Mouse (Mus musculus): ENCODE measurements at regions not wholly inside any gene's neighbourhood (a gene's known extent, or its start where the extent isn't known, plus 50 kb on each side); places are given as distances from the start of the nearest gene placed in this dataset.

DNA sequence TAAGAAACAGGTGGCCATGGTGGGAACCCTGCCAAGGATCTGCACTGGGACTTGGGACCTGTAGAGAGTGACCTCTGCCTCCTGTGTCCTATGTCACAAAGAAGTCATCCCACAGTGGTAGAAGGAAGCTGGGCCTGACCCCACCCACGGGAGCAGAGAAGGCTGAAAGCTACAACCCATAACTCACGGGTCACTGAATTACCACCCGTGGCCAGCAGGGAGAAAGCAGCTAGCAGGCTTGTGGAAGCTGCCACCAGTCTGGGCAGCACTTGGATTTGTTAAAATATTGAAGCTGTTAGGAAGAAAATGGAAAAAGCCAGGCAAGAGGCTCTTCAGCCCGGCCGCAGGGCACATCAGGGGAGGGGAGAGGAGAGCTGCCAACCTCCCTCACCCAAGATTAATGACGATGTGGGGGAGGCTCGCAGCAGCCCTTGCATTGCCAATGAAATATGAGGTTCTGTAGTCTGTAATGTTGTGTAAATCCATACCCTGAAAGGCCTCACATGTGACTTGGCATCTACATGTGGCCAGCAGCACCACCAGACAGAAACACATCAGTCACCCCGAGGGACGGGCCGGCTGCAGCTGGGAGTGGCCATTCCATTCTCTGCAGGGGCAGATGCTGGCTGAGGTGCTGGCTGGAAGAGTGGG lies 94.5 kb downstream of the Olfm1 start:
- peaks cover 3% of the 10 kb centered on the region; the same call in 1 of the 2 replicates for H3K27me3 ChIP-seq
- H3K4me3 ChIP-seq = no peak overlapping the region
- H3K4me2 ChIP-seq (replicated peaks) = no peak overlapping the region
- no peak overlapping the region for H3K9ac ChIP-seq (replicated peaks)
- no peak overlapping the region for H3K27ac ChIP-seq (replicated peaks)
- H3K36me3 ChIP-seq = no peaks in the 10 kb centered on the region
- no peaks in the 10 kb centered on the region for H3K9me3 ChIP-seq
- no peak for ATAC-seq (replicated peaks)
- 65% methylated on average over 10 of the region's 10 CpGs for WGBS
- H3K4me1 ChIP-seq = 0 out of 2 replicates have a peak, but pooled peaks cover 8% of the 10 kb centered on the region

DNA sequence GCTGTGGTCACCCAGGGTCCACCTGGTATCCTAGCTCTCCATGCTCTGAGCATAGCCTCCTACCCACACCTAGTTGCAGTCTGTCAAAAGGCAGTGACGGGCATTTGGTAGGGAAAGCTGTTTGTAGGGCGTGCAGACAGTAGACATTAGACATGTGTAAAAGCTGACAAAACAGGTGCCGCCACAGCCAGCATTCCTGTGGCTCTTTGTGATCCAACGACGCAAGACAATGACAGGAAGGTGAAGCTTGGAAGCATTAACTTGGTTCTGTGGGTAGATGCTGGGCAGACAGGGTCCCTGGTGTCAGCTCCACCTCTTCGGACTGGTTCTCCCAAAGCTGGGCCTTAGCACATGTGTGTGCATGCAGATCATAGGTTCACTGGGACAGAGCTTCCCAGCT lies 96.5 kb downstream of the Olfm1 start:
- Histone ChIP-seq H3K27me3 (peaks cover 6% of the 10 kb centered on the region; the same call in 1 of the 2 replicates), H3K27ac (replicated peaks) (no peak overlapping the region), H3K4me1 (0 out of 2 replicates have a peak, but pooled peaks cover 8% of the 10 kb centered on the region), H3K9ac (replicated peaks) (no peak overlapping the region), H3K36me3 (no peaks in the 10 kb centered on the region), H3K4me2 (replicated peaks) (no peak overlapping the region), H3K9me3 (no peaks in the 10 kb centered on the region), H3K4me3 (no peak overlapping the region)
- WGBS = 86% methylated on average over 6 of the region's 6 CpGs
- no peak for ATAC-seq (replicated peaks)

DNA sequence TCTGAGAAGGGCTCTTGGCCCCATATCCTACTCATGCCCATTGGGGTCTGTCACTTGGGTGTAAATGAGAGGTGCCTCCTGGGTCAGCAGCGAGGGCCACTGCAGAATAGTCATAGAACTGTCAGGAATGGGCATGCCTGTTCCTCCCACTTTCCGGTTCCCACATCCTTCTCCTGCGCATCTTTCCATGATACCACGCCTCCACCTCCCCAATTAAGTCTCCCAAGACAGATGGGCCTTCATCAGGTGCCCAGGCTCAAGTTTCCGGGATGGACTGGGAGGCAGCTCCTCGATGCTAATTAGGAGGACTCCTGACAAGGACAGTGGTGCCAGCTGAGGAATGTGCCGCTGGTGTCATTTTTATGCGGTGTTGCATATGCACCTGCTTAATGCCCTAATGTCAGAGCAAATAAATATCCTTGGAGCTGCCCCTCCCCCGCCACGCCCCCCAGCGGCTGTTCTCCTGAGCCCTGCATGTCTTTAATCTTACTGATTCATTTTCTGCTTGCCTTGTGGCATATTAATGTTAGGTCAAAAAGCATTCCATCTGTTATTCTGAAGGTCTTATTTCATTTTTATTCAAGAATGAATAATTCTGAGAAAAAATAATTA lies 97.2 kb downstream of the Olfm1 start:
- no peak for ATAC-seq (replicated peaks)

DNA sequence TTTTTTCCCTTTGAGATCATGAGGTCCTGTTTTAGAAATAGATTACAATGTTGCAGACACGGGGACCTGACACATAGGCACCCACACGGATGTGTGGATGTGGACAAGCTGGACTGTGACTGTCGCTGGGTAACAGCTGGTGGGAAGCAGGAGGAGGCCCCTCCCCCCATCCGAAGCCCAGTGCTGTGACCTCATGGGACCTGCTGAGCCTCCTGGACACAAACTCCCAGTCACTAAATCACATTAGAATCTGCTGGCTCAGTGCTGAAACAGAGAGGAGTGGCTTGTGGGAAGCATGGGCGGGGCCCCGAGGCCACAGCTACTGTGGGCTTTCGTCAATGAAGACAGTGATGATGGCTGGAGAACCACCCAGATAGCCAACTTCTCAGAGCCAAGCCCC lies 101.7 kb downstream of the Olfm1 start:
- Histone ChIP-seq H3K9me3 (no peaks in the 10 kb centered on the region), H3K4me1 (peaks cover 23% of the 10 kb centered on the region), H3K9ac (replicated peaks) (no peak overlapping the region), H3K36me3 (no peaks in the 10 kb centered on the region), H3K27me3 (peaks cover 11% of the 10 kb centered on the region; the same call in 1 of the 2 replicates), H3K27ac (replicated peaks) (no peak overlapping the region), H3K4me2 (replicated peaks) (no peak overlapping the region), H3K4me3 (no peak overlapping the region)
- no peak for ATAC-seq (replicated peaks)
- WGBS = 55% methylated on average over 7 of the region's 7 CpGs

More for the DNA sequence above, 97.2 kb downstream of the Olfm1 start:
- H3K9me3 ChIP-seq = no peaks in the 10 kb centered on the region
- no peak overlapping the region for H3K4me3 ChIP-seq
- no peak overlapping the region for H3K4me2 ChIP-seq (replicated peaks)
- 0 out of 2 replicates have a peak, but pooled peaks cover 8% of the 10 kb centered on the region for H3K4me1 ChIP-seq
- peaks cover 6% of the 10 kb centered on the region; the same call in 1 of the 2 replicates for H3K27me3 ChIP-seq
- WGBS = 65% methylated on average over 11 of the region's 11 CpGs
- H3K27ac ChIP-seq (replicated peaks) = no peak overlapping the region
- H3K36me3 ChIP-seq = no peaks in the 10 kb centered on the region
- H3K9ac ChIP-seq (replicated peaks) = no peak overlapping the region

DNA sequence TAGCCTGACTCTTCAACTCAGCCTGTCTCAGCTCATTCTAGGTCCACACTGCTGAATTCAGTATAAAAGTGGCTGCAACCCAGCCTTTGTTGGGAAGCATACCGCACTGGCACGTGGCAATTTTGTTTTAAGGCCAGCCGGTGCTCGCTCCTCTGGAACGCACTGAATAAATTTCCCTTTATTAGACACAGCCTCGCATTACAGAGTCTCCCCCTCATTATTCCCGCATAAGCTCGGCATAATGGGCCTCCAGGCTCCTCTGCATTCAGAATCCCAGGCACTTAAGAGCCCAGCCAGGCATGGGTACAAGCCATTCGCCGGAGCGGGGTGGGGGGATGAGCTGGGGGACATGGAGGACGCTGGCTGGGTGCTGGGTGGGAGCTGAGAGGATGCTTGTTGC lies 103.4 kb downstream of the Olfm1 start:
- Histone ChIP-seq H3K27ac (replicated peaks) (peak overlapping the region; percentile 85), H3K9ac (replicated peaks) (no peak overlapping the region), H3K4me1 (peaks cover 15% of the 10 kb centered on the region), H3K27me3 (peaks cover 11% of the 10 kb centered on the region; the same call in 1 of the 2 replicates), H3K9me3 (no peaks in the 10 kb centered on the region), H3K4me3 (no peak overlapping the region), H3K4me2 (replicated peaks) (0 out of 2 replicates have a peak overlapping the region, but pooled peaks have one; percentile 26), H3K36me3 (no peaks in the 10 kb centered on the region)
- peak; percentile 93 for ATAC-seq (replicated peaks)
- WGBS = 4% methylated on average over 12 of the region's 12 CpGs

- Histone ChIP-seq H3K4me3 (no peak overlapping the region), H3K4me2 (replicated peaks) (no peak overlapping the region), H3K9me3 (no peaks in the 10 kb centered on the region), H3K27ac (replicated peaks) (no peak overlapping the region), H3K27me3 (peaks cover 5% of the 10 kb centered on the region; the same call in 1 of the 2 replicates), H3K36me3 (no peaks in the 10 kb centered on the region), H3K4me1 (peaks cover 15% of the 10 kb centered on the region), H3K9ac (replicated peaks) (no peak overlapping the region)
- no peak for ATAC-seq (replicated peaks)
- WGBS = 59% methylated on average over 6 of the region's 6 CpGs
Observed at GRCm38 (mm10) chr2:28298738-28299137, 105.9 kb downstream of the Olfm1 start.

DNA sequence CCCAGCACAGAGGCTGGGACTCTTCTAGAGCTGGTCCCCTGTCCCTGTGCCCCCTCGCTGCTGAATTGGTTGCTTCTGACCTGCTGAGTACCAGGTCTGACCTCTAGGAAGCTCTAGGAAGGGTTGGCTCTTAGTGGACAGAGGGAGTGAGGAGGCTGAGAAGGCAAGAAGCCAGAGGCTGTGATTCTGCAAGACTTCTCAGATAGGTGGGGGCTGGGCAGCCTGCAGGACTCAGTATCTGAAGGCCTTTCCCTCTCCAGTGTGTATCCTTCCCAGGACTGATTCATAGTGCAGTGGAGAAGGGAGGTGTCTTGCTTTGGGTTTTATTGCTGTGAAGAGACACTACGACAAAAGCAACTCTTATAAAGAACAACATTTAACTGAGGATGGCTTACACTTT lies 106.6 kb downstream of the Olfm1 start:
- Histone ChIP-seq H3K27me3 (peaks cover 5% of the 10 kb centered on the region; the same call in 1 of the 2 replicates), H3K36me3 (no peaks in the 10 kb centered on the region), H3K4me2 (replicated peaks) (no peak overlapping the region), H3K9ac (replicated peaks) (no peak overlapping the region), H3K27ac (replicated peaks) (no peak overlapping the region), H3K4me3 (no peak overlapping the region), H3K4me1 (peaks cover 15% of the 10 kb centered on the region), H3K9me3 (no peaks in the 10 kb centered on the region)
- WGBS = 88% methylated on average over 2 of the region's 2 CpGs
- ATAC-seq (replicated peaks) = no peak

DNA sequence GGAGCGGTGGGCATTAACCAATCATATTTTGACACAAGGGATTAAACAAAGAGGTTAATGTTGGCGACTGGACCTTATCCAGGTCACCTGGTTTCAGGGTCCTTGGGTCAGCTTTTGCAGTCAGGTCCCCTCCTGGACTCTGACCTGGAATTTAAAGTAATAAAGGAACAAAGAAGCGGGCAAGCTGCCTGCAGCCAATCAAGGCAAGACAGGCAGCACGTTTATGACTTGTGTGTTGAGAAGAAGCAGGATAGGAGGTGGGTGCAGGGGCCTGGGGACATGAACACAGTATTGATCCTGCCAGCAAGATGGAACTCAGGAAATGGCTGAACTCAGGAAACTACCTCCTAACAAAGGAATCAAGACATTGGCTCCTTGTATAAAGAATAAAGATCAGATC lies 108.5 kb downstream of the Olfm1 start:
- Histone ChIP-seq H3K4me1 (peaks cover 5% of the 10 kb centered on the region), H3K4me3 (no peak overlapping the region), H3K27ac (replicated peaks) (no peak overlapping the region), H3K9ac (replicated peaks) (no peak overlapping the region), H3K9me3 (no peaks in the 10 kb centered on the region), H3K36me3 (no peaks in the 10 kb centered on the region), H3K27me3 (peaks cover 5% of the 10 kb centered on the region; the same call in 1 of the 2 replicates), H3K4me2 (replicated peaks) (no peak overlapping the region)
- no peak for ATAC-seq (replicated peaks)
- 82% methylated on average over 4 of the region's 4 CpGs for WGBS

DNA sequence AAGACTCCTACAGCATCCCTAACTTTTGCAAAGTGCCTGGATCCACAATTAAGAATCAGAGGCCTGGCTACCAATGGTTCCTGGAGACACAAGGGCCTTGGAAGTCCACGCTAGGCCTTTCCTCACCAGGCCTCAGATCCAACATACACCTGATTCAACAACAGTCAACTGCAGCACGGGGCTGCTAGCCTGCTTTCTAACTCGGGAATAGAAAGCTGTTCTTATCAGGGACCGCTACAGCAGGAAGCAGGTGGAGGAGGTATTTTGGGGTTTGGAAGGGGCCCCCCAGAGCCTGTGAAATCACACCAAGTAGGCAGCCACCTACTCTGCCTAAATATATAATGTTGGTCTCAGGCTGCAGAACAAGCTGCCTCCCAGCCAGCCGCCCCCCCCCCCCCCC lies 111.1 kb downstream of the Olfm1 start:
- Histone ChIP-seq H3K4me1 (no peaks in the 10 kb centered on the region), H3K4me2 (replicated peaks) (no peak overlapping the region), H3K9ac (replicated peaks) (no peak overlapping the region), H3K27me3 (no peaks in the 10 kb centered on the region), H3K36me3 (no peaks in the 10 kb centered on the region), H3K4me3 (no peak overlapping the region), H3K27ac (replicated peaks) (no peak overlapping the region), H3K9me3 (no peaks in the 10 kb centered on the region)
- no peak for ATAC-seq (replicated peaks)
- 90% methylated on average over 5 of the region's 5 CpGs for WGBS

GRCm38 (mm10) chr2:28304712-28305111 lies 111.9 kb downstream of the Olfm1 start:
- Histone ChIP-seq H3K27me3 (no peaks in the 10 kb centered on the region), H3K4me2 (replicated peaks) (no peak overlapping the region), H3K36me3 (no peaks in the 10 kb centered on the region), H3K9ac (replicated peaks) (no peak overlapping the region), H3K9me3 (no peaks in the 10 kb centered on the region), H3K27ac (replicated peaks) (no peak overlapping the region), H3K4me3 (no peak overlapping the region), H3K4me1 (no peaks in the 10 kb centered on the region)
- no peak for ATAC-seq (replicated peaks)
- 5% methylated on average over 3 of the region's 3 CpGs for WGBS

DNA sequence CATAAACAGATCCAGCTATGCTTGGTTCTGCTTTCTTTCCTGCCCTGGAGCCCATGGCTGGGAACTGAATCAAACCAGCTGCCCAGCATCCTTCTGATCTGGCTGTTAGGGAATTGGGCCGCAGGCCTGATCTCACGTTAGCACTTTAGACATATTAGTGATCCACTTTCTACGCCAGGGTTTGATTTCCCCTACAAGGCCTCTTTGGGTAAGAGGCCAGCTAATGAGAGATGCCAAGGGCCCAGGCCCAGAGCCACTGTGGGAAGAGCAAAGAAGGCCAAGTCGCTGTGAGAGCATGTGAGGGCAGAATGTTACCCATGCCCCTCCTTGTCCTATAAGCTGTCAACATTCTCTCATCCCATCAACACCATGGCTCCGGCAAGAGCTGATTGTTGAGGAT lies 116.3 kb downstream of the Olfm1 start:
- Histone ChIP-seq H3K27me3 (no peaks in the 10 kb centered on the region), H3K36me3 (no peaks in the 10 kb centered on the region), H3K4me3 (no peak overlapping the region), H3K9me3 (no peaks in the 10 kb centered on the region), H3K27ac (replicated peaks) (no peak overlapping the region), H3K4me1 (no peaks in the 10 kb centered on the region), H3K4me2 (replicated peaks) (no peak overlapping the region), H3K9ac (replicated peaks) (no peak overlapping the region)
- WGBS = 88% methylated on average over 5 of the region's 5 CpGs
- no peak for ATAC-seq (replicated peaks)

GRCm38 (mm10) chr2:28312212-28312611 lies 119.4 kb downstream of the Olfm1 start:
- H3K36me3 ChIP-seq = no peaks in the 10 kb centered on the region
- no peaks in the 10 kb centered on the region for H3K27me3 ChIP-seq
- no peak overlapping the region for H3K27ac ChIP-seq (replicated peaks)
- no peaks in the 10 kb centered on the region for H3K4me1 ChIP-seq
- no peak overlapping the region for H3K9ac ChIP-seq (replicated peaks)
- H3K4me3 ChIP-seq = no peak overlapping the region
- H3K9me3 ChIP-seq = no peaks in the 10 kb centered on the region
- no peak overlapping the region for H3K4me2 ChIP-seq (replicated peaks)
- 90% methylated on average over 6 of the region's 6 CpGs for WGBS
- ATAC-seq (replicated peaks) = no peak

All from forebrain, embryonic 15.5 days (tissue).